Mouse (Mus musculus) monocyte, adult 5-6 weeks (primary cell): Measurements from ENCODE around the gene 9430097D07Rik. TPM values are rescaled to one million over a fixed set of nuclear protein-coding genes. Genes with fewer than 3 reads are reported as not detected.

Source experiments
- total RNA-seq: library from RNA; stranded (forward); fragments of 200-1000, 200-491, 200-594 nt; gene quantifications from 3 replicates; pipeline ENCODE4 v1.2.3, GENCODE M21; 2017

The 9430097D07Rik gene
- total RNA-seq, 1 experiment from 2014 or later = not detected

Other genes with a start within 250 kb of the 9430097D07Rik start
- 47.7 to 111 TPM (median 96.8 TPM) in 3 replicates for gene Ciz1, start 223.4 kb downstream of the 9430097D07Rik start, total RNA-seq
- gene Dnm1, start 222.3 kb downstream of the 9430097D07Rik start, total RNA-seq = not detected in 3 replicates
- 9.7 to 24.0 TPM (median 21.3 TPM) in 3 replicates for gene 1110008P14Rik, start 193.7 kb downstream of the 9430097D07Rik start, total RNA-seq
- gene Lcn2, start 187.4 kb downstream of the 9430097D07Rik start, total RNA-seq = 1.6 TPM in 1 of 3 replicates, not detected in the others
- gene Ptges2, start 179.8 kb downstream of the 9430097D07Rik start, total RNA-seq = 2.2 to 7.0 TPM (median 3.6 TPM) in 3 replicates
- 4.4 to 6.9 TPM (median 6.5 TPM) in 3 replicates for gene Naif1, start 125.2 kb downstream of the 9430097D07Rik start, total RNA-seq
- 27.4 to 47.7 TPM (median 28.0 TPM) in 3 replicates for gene Slc25a25, start 124.2 kb downstream of the 9430097D07Rik start, total RNA-seq
- gene Fam102a, start 40.4 kb downstream of the 9430097D07Rik start, total RNA-seq = 16.5 to 33.7 TPM (median 17.8 TPM) in 3 replicates
- gene Dpm2, start 4.8 kb downstream of the 9430097D07Rik start, total RNA-seq = 17.1 to 48.6 TPM (median 38.2 TPM) in 3 replicates
- gene Pip5kl1, start 887 bp downstream of the 9430097D07Rik start, total RNA-seq = 2.5 TPM in 1 of 3 replicates, not detected in the others
- gene St6galnac4, start 11.4 kb upstream of the 9430097D07Rik start, total RNA-seq = 18.7 to 29.4 TPM (median 21.7 TPM) in 3 replicates
- 4.8 to 11.1 TPM (median 10.5 TPM) in 3 replicates for gene St6galnac6, start 24.0 kb upstream of the 9430097D07Rik start, total RNA-seq
- 0.43 TPM in 1 of 3 replicates, not detected in the others for gene Ak1, start 46.1 kb upstream of the 9430097D07Rik start, total RNA-seq
- 0.19 to 1.1 TPM (median 0.48 TPM) in 3 replicates for gene Eng, start 70.9 kb upstream of the 9430097D07Rik start, total RNA-seq
- gene Fpgs, start 128.5 kb upstream of the 9430097D07Rik start, total RNA-seq = 6.4 to 12.8 TPM (median 8.0 TPM) in 3 replicates
- gene Cdk9, start 137.4 kb upstream of the 9430097D07Rik start, total RNA-seq = 83.0 to 107 TPM (median 86.5 TPM) in 3 replicates
- gene Sh2d3c, start 145.4 kb upstream of the 9430097D07Rik start, total RNA-seq = 37.3 to 83.5 TPM (median 42.5 TPM) in 3 replicates
- gene 6330409D20Rik, start 165.3 kb upstream of the 9430097D07Rik start, total RNA-seq = not detected in 3 replicates
- 17.5 to 24.6 TPM (median 19.5 TPM) in 3 replicates for gene Tor2a, start 181.6 kb upstream of the 9430097D07Rik start, total RNA-seq
- not detected in 3 replicates for gene Ttc16, start 199.9 kb upstream of the 9430097D07Rik start, total RNA-seq
- gene Ptrh1, start 200.1 kb upstream of the 9430097D07Rik start, total RNA-seq = 1.1 to 1.8 TPM (median 1.6 TPM) in 3 replicates
- not detected in 3 replicates for gene Cfap157, start 208.7 kb upstream of the 9430097D07Rik start, total RNA-seq